Mouse (Mus musculus) kidney, adult 8-10 months (tissue): Measurements from ENCODE around the gene Tmem35b.
"Not testable (repeated sequence)": the region's sequence is repeated elsewhere in the genome, so short reads cannot be mapped to it uniquely, and the experiment has no call there.

Experiments
- DNase-seq, 2 experiments: peaks; one replicate each; pipeline ENCODE4 v3.0.0; 2022

Tmem35b gene

GRCm38 (mm10) chr4:127123391-127123790 lies at the start of gene Tmem35b:
TSS of gene Tmem35b (plus strand) at chr4:127123691.
- no peak for DNase-seq

- DNase-seq: no peak
Measured at GRCm38 (mm10) chr4:127074915-127075314, 48.6 kb upstream of the Tmem35b start.

DNA sequence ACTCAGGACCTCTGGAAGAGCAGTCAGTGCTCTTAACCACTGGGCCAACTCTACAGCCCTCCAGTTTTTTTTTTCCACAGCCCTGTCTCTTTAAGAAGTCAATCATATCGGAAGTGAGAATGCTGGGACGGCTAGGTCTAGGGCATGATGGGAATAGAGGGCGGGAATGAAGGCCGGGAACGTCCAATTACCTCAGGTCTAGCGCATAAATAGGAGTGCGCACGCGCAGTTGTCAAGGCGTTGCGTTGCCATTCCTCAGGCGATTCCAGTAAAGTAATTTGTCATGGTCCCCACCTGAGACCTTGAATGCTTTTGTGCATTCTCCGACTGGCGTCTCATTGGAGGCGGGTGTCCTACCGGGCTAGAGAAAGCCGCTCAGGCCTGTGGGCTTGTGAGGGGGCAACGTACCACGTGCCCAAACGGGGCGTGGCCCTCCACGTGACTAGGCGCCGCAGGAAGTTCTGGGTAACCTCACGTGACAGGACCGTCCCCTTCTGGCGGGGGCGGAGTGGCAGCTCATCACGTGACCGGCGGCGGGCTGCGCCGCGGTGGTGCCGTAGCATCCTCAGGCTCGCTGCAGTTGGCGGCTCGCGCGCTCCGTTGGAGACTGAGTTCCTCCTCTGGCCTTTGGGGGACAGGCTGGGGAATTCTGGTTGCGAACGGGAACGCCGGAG lies 46.5 kb upstream of the Tmem35b start, which contains the start of gene Zmym6:
Gene Zmym6 (plus strand): TSS at position 509 of the 674 bp plus-strand sequence.
- DNase-seq: peak; percentile 93

- no peak for DNase-seq
Measured at GRCm38 (mm10) chr4:127080806-127081205, 42.7 kb upstream of the Tmem35b start.

GRCm38 (mm10) chr4:127083131-127083530 lies 40.4 kb upstream of the Tmem35b start:
- DNase-seq: no peak

GRCm38 (mm10) chr4:127085761-127086160 lies 37.7 kb upstream of the Tmem35b start:
- no peak for DNase-seq

DNA sequence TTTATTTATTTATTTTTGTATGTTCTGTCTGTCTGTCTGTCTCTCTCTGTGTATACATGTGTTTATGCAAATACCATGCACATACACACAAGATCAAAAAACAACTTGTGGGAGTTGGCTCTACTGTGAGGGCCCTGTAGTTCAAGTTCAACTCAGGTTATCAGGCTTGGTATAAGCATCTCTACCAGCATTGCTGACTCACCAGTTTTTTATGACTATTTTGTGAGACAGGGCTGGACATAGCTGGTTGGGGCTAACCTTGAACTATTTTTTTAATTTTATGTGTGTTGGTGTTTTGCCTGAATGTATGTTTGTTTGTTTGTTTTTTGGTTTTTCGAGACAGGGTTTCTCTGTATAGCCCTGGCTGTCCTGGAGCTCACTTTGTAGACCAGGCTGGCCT lies 32.3 kb upstream of the Tmem35b start:
- no peak for DNase-seq

- no peak for DNase-seq
Measured at GRCm38 (mm10) chr4:127095090-127095489, 28.4 kb upstream of the Tmem35b start.

DNA sequence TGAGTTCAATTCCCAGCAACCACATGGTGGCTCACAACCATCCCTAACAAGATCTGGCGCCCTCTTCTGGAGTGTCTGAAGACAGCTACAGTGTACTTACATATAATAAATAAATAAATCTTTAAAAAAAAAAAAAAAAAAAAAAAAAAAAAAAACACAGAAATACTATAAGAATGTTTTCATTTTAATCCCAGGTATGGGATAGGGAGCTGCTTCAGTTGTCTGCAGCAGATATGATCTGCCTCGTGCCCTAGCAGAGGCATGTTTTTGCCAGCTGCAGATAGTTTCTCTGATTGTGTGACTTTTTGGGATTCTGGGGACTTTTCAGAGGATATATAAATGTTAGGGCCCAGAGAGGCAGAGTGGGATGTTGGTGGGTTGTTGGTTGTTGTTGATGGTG lies 23.9 kb upstream of the Tmem35b start:
- DNase-seq: not testable (repeated sequence)

- DNase-seq: peak; percentile 57 to 75
Measured at GRCm38 (mm10) chr4:127107566-127107965, 15.9 kb upstream of the Tmem35b start.

DNA sequence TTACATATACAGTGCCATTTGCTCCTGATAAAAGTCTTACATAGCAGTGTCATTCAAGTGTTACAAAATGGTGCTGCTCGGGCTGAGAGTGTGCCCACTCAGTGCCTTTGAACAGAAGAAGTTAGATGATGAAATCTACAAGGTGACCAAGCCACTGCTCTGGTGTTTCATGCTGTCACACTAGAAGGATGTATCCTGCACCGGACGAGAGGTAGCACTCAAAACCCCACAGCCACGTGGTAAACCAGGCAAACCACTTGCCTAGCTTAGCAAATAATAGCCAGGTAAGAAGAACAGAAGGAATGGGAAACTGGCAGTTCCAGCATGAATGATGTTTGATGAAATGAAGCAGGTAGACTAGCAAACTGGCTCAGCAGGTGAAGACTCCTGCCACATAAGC lies 12.9 kb upstream of the Tmem35b start:
- DNase-seq: no peak

DNA sequence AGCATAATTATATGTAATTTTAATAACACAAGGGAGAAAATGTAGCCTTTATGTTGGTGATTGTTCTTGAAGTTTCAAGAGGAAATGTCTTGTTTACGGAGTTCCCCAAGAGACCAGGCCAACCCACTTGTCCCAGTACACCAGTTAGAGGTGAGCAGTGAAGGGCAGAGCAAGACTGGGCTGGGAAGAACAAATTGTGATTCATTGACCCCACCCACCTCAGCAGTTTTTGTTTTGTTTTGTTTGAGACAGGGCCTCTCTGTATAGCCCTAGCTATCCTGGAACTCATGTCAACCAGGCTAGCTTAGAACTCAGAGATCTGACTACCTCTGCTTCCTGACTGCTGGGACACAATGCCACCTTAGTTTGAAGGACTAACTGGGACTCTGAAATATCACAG lies 840 bp downstream of the Tmem35b start:
- DNase-seq: no peak

DNA sequence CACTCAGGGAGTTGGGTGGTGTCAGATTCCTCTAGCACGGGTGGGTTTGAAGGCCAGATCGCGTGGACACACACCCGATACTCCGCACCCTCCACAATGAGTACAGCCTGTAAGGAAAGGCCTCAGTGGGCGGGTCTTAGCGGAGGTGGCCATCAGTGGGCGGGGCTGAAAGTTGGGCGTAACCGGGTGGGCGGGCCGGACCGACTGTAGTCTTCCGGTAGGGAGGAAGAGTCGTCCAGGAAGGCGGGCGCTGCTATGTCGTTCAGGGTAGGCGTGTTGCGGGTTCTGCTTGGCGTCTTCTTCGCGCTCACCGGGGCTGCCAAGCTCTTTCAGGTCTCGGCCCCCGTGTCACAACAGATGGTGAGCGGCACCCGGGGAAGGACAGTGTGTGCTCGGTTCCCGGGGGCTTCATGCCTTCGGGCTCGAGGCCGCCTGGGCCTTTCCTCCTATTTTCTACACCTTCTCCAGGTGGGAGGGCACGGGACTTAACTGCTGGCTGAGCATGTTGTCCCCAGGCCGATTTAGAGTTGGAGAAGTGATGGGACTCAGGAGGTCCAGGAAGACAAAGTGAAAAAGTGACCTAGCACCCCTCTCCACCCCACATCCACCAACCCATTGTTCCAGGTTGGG lies 2.5 kb downstream of the Tmem35b start:
- peak; percentile 78 to 88 for DNase-seq

GRCm38 (mm10) chr4:127134687-127135086 lies 11.2 kb downstream of the Tmem35b start:
- no peak for DNase-seq

DNA sequence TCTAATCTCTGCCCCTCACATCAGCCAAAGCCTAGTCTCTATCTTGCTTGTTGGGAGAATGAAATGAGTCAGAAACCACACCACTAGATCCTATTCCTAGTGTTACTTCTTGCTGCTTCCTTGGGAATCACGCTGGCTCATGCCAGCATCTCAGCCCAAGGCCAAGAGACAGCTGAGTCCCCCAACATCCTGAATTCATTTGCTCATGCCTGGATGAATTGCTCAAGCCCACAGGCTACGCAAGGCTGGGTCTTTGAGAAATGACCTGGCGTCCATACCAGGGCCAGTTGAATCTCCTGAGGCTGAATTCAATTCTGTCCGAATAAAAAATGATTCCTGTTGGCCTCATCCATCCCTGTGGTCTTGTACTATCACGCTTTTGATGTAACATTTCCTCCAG lies 14.1 kb downstream of the Tmem35b start:
- no peak for DNase-seq

DNA sequence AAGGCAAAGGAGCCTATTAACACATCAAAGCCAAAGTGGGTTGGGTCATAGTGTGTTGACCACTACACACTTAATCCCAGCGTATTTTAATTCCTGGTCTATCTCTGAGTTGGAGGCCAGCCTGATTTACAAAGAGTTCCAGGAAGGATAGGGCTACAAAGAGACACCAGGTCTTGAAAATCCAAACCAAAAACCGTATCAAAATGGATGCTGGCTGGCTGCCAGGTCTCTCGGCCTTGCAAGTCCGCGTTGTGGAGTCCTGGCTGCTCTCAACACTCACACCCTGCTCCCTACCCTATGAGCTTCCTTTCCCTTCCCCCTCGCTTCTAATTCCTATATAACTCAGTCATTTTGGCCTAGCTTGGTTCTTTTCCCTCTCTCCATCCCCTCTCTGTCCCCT lies 15.0 kb downstream of the Tmem35b start:
- no peak for DNase-seq

GRCm38 (mm10) chr4:127150031-127150430 lies 26.5 kb downstream of the Tmem35b start:
- DNase-seq: no peak

- no peak for DNase-seq
Measured at GRCm38 (mm10) chr4:127153345-127153744, 29.9 kb downstream of the Tmem35b start.

GRCm38 (mm10) chr4:127155757-127156156 lies 32.3 kb downstream of the Tmem35b start:
- no peak for DNase-seq

DNA sequence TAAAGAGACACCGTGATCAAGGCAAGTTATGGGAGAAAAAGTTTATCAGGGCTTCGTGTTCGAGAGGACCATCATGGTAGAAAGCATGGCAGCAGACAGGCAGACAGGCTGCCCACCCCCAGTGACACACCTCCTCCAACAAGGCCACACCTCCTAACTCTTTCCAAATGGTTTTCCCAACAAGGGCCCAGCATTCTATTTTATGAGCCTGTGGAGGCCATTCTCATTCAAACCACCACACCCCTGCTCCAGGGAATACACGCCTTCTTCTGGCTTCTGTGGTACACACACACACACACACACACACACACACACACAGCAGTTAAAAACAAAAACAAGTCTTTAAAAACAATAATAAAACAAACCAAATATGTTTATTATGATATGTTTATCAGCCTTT lies 34.3 kb downstream of the Tmem35b start:
- DNase-seq: no peak

DNA sequence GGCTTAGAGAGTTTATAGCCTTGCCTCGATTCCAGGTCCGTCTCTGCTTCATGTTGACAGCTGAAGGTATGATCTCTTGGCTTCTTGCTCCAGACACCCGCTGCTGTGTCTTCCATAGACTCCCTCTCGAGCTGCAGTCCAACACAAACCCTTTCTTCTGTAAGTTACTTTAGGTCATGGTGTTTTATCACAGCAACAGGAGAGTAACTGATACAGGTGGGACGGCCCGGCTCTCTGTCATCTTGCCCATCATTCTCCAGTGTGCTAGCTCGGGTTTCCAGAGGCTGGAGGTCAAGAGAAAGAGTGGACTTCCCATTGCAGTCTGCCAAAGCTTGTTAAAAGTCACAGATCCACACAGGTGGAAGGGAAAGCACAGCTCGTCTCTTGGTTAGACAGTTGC lies 40.4 kb downstream of the Tmem35b start:
- no peak for DNase-seq

DNA sequence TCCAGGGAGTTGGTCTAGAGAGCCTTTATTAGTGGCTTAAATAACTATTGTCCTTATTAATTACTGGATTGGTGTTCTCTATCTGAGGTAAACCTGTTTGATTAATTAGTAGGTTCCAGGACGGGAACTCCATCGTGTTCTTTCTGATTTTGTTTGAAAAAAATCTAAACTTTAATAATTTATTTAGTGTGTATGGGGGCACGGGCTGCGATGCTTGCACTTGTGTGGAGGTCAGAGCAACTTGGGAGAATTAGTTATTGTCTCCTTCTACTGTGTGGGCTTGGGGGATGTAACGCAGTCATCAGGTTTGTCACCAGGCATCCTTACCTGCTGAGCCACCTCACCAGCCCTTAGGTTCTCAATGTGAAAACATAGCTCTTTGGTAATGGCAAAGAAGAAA lies 43.6 kb downstream of the Tmem35b start:
- DNase-seq: no peak

DNA sequence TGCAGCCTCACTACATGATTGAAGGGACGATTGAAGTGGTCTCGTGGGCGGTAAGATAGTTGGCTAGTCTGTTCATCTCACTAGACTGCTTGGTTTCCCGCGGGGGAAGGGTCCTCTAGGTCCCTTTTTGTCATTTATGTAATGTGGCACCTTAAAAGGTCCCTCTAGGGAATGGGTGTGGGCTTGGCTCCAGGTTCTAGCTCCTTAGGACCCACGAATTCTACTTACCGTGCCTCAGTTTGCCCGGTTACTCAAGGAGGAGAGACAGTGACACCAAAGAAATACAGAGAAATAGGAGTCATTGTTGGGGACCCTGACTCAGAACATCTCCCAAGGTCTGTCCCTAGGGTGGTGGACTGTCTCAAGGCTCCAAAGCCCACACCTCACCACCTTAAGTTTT lies 44.2 kb downstream of the Tmem35b start:
- DNase-seq: no peak

GRCm38 (mm10) chr4:127168211-127168913 lies 44.9 kb downstream of the Tmem35b start:
- peak in 1 of 2 experiments; percentile 8 for DNase-seq
